Mouse (Mus musculus) stomach, postnatal 0 days (tissue): ENCODE results near the gene Cadm2.

Experiments
- CTCF ChIP-seq: IDR thresholded peaks from 2 replicates; pipeline ENCODE4 v1.5.1; 2016; ENCODE audit warnings: antibody characterized with exemption, low read depth, mild to moderate bottlenecking, moderate library complexity
- EP300 ChIP-seq: optimal IDR thresholded peaks from 2 replicates; pipeline ENCODE3; 2016; ENCODE audit warnings: antibody characterized with exemption

DNA sequence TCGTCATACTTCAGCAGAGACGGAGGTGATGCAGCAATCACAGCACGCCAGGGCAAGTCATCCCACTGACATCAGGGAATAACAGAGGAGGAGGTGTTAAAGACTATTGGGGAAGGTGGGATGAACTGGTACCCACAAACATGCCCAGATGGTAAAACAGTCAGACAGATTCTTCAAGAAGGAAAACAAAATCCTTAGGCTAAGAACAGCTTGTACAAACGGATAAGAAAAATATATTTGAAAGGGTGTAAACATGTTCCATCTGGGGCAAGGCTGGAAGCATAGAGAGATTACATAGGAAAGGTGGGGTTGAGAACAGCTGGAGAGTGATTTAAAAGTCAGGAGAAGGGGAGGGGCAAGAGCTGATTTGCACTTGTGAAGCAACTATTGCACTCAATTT lies 619.0 kb downstream of the Cadm2 start:
- no peak for TF ChIP-seq CTCF
- TF ChIP-seq EP300 = no peak
